Mouse (Mus musculus) adrenal gland, postnatal 14 days (tissue): ENCODE data around the gene Hat1. TPM values are rescaled to one million over a fixed set of nuclear protein-coding genes. Genes with fewer than 3 reads are reported as not detected.

Source experiments
- DNase-seq: peaks from one replicate; pipeline ENCODE4 v3.0.0; 2021; ENCODE audit warnings: mixed read lengths
- total RNA-seq: library from RNA; stranded (reverse); gene quantifications from 2 replicates; pipeline ENCODE4 v1.2.3, GENCODE M21; 2021

Hat1 gene
- total RNA-seq, 1 experiment from 2014 or later, result 40.1 TPM

- no peak for DNase-seq
These were observed 14.2 kb upstream of the Hat1 start for GRCm38 (mm10) chr2:71374275-71375155.

- DNase-seq, result no peak
These were observed 12.3 kb upstream of the Hat1 start for GRCm38 (mm10) chr2:71376433-71376906.

- DNase-seq, result no peak
These were observed 11.3 kb upstream of the Hat1 start for GRCm38 (mm10) chr2:71377426-71377825.

- DNase-seq, result no peak
These were observed 6.8 kb upstream of the Hat1 start for GRCm38 (mm10) chr2:71381962-71382361.

- DNase-seq, result no peak
These were observed 4.9 kb upstream of the Hat1 start for GRCm38 (mm10) chr2:71383890-71384289.

- no peak for DNase-seq
These were observed 992 bp upstream of the Hat1 start for GRCm38 (mm10) chr2:71387766-71388165.

GRCm38 (mm10) chr2:71389864-71390263 lies 1.1 kb downstream of the Hat1 start:
- DNase-seq, result no peak

- no peak for DNase-seq
These were observed 16.9 kb downstream of the Hat1 start for GRCm38 (mm10) chr2:71405613-71406012.

GRCm38 (mm10) chr2:71418760-71419280 lies 30.1 kb downstream of the Hat1 start:
- no peak for DNase-seq

- DNase-seq, result no peak
These were observed 30.6 kb downstream of the Hat1 start for GRCm38 (mm10) chr2:71419408-71419807.

GRCm38 (mm10) chr2:71420895-71421425 lies 32.2 kb downstream of the Hat1 start:
- DNase-seq, result no peak

GRCm38 (mm10) chr2:71424545-71424944 lies 35.8 kb downstream of the Hat1 start:
- no peak for DNase-seq

- DNase-seq, result no peak
These were observed 46.7 kb downstream of the Hat1 start for GRCm38 (mm10) chr2:71435440-71435839.

- DNase-seq, result no peak
These were observed 54.6 kb downstream of the Hat1 start for GRCm38 (mm10) chr2:71443376-71443775.

- DNase-seq, result no peak
These were observed 56.9 kb downstream of the Hat1 start for GRCm38 (mm10) chr2:71445536-71446196.

- no peak for DNase-seq
These were observed 60.8 kb downstream of the Hat1 start for GRCm38 (mm10) chr2:71449604-71450003.

GRCm38 (mm10) chr2:71451761-71452160 lies 63.0 kb downstream of the Hat1 start:
- DNase-seq, result no peak

GRCm38 (mm10) chr2:71453161-71453916 lies 64.6 kb downstream of the Hat1 start, which contains the start of gene Metap1d:
Gene Metap1d (plus strand): TSS chr2:71453276.
- DNase-seq, result peak; percentile 96

GRCm38 (mm10) chr2:71453917-71454260 lies 65.1 kb downstream of the Hat1 start:
- DNase-seq, result no peak

- DNase-seq, result no peak
These were observed 69.9 kb downstream of the Hat1 start for GRCm38 (mm10) chr2:71458624-71459023.

- no peak for DNase-seq
These were observed 70.9 kb downstream of the Hat1 start for GRCm38 (mm10) chr2:71459659-71460058.

GRCm38 (mm10) chr2:71461139-71461538 lies 72.4 kb downstream of the Hat1 start:
- DNase-seq, result no peak
